Comparison of ENCODE assay signal across 8 mouse cellular contexts in the genomic region with DNA sequence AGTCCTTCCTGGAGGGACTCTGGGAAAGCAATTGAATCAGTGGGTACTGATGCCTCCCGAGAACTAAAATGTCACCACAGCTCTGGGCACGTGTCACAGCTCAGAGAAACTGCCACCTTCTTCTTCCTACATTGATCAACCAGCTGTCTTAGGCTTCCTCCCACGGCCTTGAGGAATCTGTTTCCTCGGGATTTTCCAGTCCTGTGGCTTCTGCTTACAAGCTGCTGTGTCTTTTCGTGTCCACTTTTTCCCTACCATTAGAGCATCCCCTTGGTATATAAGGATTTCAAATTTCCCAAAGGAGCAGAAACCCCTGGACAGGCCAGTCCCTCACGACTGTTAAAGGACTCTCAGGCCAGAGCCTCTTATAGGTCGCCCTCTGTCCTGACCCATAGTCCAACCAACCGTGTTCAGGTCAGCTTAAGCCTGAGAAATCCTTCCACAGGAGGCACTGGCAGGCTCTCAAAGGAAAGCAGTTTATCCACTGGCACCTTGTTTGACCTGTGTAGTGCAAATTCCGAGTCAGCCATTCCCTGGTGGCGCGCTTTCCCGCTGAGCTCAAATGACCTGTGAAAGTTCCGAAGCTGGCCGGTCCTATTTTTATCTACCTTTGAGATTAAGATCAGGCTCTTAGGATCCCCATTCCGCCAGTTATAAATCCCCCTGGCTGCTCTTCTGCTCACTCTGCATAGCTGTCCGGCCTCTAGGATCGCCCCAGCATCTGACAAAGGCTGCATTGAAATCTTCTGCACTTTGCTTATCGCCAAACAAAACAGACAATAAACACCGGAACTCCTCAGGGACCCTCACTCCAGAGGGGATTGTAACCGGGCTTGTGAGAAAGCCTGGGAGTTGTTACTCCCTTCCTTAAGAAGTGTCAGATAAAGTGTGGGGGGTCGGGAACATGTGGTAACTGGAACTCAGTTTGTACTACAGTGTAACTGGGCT. TPM values are rescaled to one million over a fixed set of nuclear protein-coding genes. Genes with fewer than 3 reads are reported as not detected.
DNase-seq lines count a peak whose midpoint lies in the region; ATAC-seq lines count a peak whose summit lies in the region.
"Had no signal": no experiment of that assay in that cellular context is flagged by ENCODE, and none has a peak within 500 bp of the region (broad histone marks: within the 10 kb centered on the region; RNA-seq: fewer than 3 reads in every experiment).

No protein-coding gene starts in this region.

- H3K27ac ChIP-seq in hindbrain, embryonic 10.5 days: peak overlapping the region; percentile 77
- no peak overlapping the region for H3K27ac ChIP-seq in hindbrain, embryonic 12.5 days

- DNase-seq in hindbrain, embryonic 10.5 days (ENCODE audit: low spot score): no peak
- DNase-seq in embryo, embryonic 10 days (ENCODE audit: low spot score): peak; percentile 69
- DNase-seq in gastrocnemius, postnatal 10 days: peak; percentile 51
- DNase-seq in left cerebral cortex, adult 9 months (ENCODE audit: low spot score in 2 of 2): peak; percentile 69 to 87
- peak; percentile 91 for DNase-seq in telencephalon, adult 2 months (ENCODE audit: low read depth, low spot score)

- 6% methylated on average over 21 of the region's 21 CpGs for WGBS in hindbrain, embryonic 10.5 days
- WGBS in hindbrain, embryonic 12.5 days: 7% methylated on average over 21 of the region's 21 CpGs

- H3K4me1 ChIP-seq in hindbrain, embryonic 10.5 days (replicated peaks): peaks cover 62% of the 10 kb centered on the region
- H3K4me1 ChIP-seq in hindbrain, embryonic 12.5 days: peaks cover 41% of the 10 kb centered on the region

- no peak overlapping the region for H3K9ac ChIP-seq in hindbrain, embryonic 12.5 days

- H3K9me3 ChIP-seq in hindbrain, embryonic 10.5 days: no peaks in the 10 kb centered on the region
- no peaks in the 10 kb centered on the region for H3K9me3 ChIP-seq in hindbrain, embryonic 12.5 days (replicated peaks)

- H3K27me3 ChIP-seq in hindbrain, embryonic 10.5 days (ENCODE audit: insufficient read depth, poor library complexity, severe bottlenecking): 0 out of 2 replicates have a peak, but pooled peaks cover 7% of the 10 kb centered on the region
- peaks cover 3% of the 10 kb centered on the region; the same call in 1 of the 2 replicates for H3K27me3 ChIP-seq in hindbrain, embryonic 12.5 days

- no peaks in the 10 kb centered on the region for H3K36me3 ChIP-seq in hindbrain, embryonic 10.5 days
- H3K36me3 ChIP-seq in hindbrain, embryonic 12.5 days: no peaks in the 10 kb centered on the region

- no peak for ATAC-seq in hindbrain, embryonic 12.5 days (ENCODE audit: low FRiP score)
- no peak for ATAC-seq in monocyte, adult 5-6 weeks (replicated peaks; ENCODE audit: insufficient number of reproducible peaks, low FRiP score, low TSS enrichment, poor library complexity, severe bottlenecking)

- H3K4me2 ChIP-seq in hindbrain, embryonic 12.5 days (replicated peaks): no peak overlapping the region

- peak overlapping the region; percentile 9; the same call in 1 of the 2 replicates for H3K4me3 ChIP-seq in hindbrain, embryonic 10.5 days
- no peak overlapping the region for H3K4me3 ChIP-seq in hindbrain, embryonic 12.5 days

RNA-seq across cellular contexts. Expression of gene Eno1, which starts 5.8 kb away (rescaled TPM):
- polyA plus RNA-seq in hindbrain, embryonic 10.5 days (2016; fragmentation: Nextera tagmentation; extraction: Ambion mirVana): 2,517 and 3,327 TPM in 2 replicates
- polyA plus RNA-seq in hindbrain, embryonic 12.5 days (2016; fragmentation: Nextera tagmentation; extraction: Ambion mirVana): 1,309 and 1,398 TPM in 2 replicates
- 100 to 1,000 TPM; 469 to 474 TPM for total RNA-seq in gastrocnemius, postnatal 10 days (2021)
- 240 to 351 TPM (median 288 TPM) in 3 replicates for total RNA-seq in monocyte, adult 5-6 weeks (2017)

RNA-seq across cellular contexts. Expression of gene Car6, which starts 29.6 kb away (rescaled TPM):
- polyA plus RNA-seq in hindbrain, embryonic 10.5 days (2016; fragmentation: Nextera tagmentation; extraction: Ambion mirVana): 0.14 TPM in 1 of 2 replicates, not detected in the other
- polyA plus RNA-seq in hindbrain, embryonic 12.5 days (2016; fragmentation: Nextera tagmentation; extraction: Ambion mirVana): 0.41 TPM in 1 of 2 replicates, not detected in the other
- total RNA-seq in gastrocnemius, postnatal 10 days (2021): not detected
- not detected in 3 replicates for total RNA-seq in monocyte, adult 5-6 weeks (2017)
- total RNA-seq: hematopoietic stem cell, adult 5-6 weeks had no signal

RNA-seq across cellular contexts. Expression of gene Rere, which starts 50.7 kb away (rescaled TPM):
- polyA plus RNA-seq in hindbrain, embryonic 10.5 days (2016; fragmentation: Nextera tagmentation; extraction: Ambion mirVana): 29.4 and 40.4 TPM in 2 replicates
- polyA plus RNA-seq in hindbrain, embryonic 12.5 days (2016; fragmentation: Nextera tagmentation; extraction: Ambion mirVana): 60.5 and 66.1 TPM in 2 replicates
- total RNA-seq in gastrocnemius, postnatal 10 days (2021): 10 to 100 TPM; 53.8 to 56.9 TPM
- 11.1 to 34.3 TPM (median 14.5 TPM) in 3 replicates for total RNA-seq in monocyte, adult 5-6 weeks (2017)
